Mouse (Mus musculus): ENCODE measurements around the gene Matn4.
A peak's percentile ranks its signal among the peaks of the same experiment; 100 is the strongest.

Gene Matn4

DNA sequence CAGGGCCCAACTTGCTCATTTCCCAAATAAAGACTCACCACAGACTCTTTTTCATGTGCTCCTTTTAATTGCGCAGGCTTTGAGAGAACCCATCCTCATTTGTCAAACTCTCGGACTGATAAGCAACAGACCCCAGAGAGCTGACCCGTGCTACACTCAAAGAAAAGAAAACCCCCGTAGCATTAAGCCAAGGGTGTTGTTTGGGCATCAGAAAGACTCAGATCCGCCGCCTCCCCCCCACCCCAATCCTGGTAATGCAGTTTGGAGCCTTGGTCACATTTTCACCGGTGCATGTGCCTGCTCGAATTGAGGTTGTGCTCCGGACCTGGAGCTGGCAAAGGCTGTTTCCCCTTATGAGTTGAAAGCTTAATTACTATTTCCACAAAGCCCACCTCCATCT lies at the start of gene Matn4:
Gene Matn4, minus strand, starts transcription at position 101 of the 400 bp plus-strand sequence.
- no peak for DNase-seq (ENCODE audit: low spot score)

- no peak for DNase-seq (ENCODE audit: low spot score)
Observed at GRCm38 (mm10) chr2:164453887-164454500, 49.0 kb upstream of the Matn4 start.

DNA sequence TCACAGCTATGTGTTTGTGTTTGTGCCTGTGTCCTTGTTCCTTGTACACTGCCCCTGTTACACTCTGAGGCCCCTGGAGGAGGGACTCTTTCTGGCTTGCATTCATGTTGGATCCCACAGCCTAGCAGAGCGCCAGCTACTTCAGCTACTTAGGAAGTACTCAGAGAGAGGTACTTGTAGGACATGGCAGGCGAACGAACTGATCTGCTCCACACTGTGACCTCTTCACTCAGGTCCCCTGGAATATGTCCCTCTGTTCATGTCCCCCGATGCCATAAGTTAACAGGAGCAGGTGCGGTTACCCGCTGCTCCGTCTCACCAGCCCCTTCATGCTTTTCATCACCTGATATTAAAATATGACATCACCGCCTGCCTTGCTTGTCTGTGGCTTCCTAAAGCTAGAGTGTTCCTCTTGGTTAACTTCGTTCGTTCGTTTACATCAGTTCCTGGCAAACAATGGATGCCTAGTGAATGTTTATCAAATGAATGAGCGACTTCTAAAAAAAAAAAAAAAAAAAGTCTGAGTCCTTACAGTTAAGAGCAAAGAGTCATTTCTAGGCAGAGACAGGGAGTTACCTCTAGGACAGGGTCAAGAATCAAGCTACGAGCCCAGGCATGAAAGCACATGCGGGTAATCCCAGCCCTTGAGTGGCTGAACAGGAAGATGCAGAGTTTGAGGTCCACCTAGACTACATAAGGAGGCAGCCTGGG lies 48.2 kb upstream of the Matn4 start:
- no peak for DNase-seq (ENCODE audit: low spot score)

- DNase-seq (ENCODE audit: low spot score) = no peak
Observed at GRCm38 (mm10) chr2:164452000-164452676, 47.2 kb upstream of the Matn4 start.

DNA sequence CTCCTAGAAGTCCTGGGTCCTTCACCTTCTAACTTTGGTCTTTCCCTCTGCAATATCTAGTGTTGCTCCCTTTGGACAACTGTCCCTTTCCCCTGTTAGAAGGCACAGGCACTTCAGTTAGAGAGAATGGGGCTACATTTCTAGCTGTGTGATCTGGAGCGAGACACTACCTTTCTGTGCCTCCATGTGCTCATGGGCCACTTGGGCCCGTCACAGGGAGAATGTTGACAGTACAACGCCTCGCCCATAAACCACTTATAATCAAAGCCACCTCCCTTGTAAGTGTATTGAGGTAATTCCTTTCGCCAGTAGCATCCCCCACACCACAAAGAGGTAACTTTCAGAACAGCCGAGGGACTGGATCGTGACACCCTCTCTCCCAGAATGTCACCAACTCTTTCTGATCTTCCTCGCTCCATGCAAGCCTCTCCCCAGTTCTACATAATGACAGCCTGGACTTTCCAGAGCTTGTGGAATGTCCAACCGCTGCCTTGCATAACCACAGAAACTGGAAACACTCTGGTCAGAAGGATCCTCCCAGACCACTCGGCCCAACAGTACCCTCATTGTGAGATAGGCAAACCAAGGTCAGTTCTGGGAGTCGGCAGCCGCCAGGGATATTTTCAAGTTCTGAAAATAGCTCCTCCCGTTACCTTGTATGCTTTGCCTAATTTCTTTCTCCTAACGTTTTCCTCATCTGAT lies 44.5 kb upstream of the Matn4 start:
- no peak for DNase-seq (ENCODE audit: low spot score)

GRCm38 (mm10) chr2:164448921-164449320 lies 44.0 kb upstream of the Matn4 start:
- DNase-seq (ENCODE audit: low spot score) = no peak

DNA sequence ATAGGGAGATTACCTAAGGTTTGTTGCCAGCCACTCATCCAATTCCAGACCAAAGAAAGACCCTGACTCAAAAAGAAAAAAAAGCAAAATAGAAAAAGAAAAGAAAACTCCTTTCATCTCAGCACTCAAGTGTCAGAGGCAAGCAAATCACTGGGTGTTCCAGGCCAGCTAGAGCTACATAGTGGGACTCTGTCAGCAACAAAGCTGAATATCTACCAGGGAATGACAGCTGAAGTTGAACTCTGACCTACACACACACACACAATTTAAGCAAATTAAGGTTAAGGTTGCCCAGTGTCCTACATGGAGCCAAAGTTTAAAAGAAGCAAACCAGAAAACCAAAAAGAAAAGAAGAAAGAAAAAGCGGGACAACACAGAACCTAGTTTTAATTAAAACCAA lies 43.2 kb upstream of the Matn4 start:
- no peak for DNase-seq (ENCODE audit: low spot score)

DNA sequence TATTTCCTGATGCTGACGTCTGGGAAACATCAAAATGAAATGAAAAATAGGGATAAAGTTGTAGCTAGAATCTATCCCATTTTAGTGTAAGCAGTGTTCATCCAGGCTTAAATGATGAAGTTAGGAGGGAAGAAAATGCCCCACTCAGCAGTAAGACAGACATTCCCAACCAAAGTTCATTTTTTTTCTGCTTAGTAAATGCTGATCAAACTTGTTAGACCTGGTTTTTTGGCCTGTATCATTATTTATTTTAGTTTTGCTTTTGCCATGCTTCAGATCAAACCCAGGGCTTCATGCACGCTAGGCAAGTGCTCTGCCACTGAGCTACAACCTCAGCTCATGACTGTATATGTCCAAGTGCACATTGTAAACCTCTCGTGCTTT lies 41.1 kb upstream of the Matn4 start:
- no peak for DNase-seq (ENCODE audit: low spot score)

DNA sequence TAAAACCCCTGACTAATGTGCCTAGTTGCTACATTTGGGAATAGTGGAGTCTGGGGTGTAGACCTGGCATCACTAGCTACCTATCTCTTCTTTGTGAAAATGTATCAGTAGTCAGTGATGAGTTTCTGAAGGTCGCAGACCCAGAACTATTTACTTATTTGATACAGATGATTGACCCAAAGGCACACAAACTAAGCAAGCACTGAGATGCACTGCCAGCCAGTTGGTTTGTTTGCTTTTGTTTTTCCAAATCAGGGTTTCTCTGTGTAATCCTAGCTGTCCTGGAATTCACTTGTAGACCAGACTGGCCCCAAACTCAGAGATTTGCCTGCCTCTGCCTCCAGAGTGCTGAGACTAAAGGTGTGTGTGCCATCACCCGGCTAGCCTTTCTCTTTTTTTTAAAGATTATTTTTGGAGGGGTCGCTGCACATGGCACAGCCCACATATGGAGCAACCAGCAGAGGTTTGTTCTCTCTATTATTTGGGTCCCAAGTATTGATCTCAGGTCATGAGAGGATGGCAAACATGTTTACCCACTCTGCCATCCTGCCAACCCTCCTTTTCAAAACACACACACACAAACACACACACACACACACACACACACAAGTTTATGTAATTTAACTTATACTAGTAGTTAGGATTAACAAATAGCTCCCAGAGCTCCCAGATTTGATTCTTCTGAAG lies 40.6 kb upstream of the Matn4 start:
- no peak for DNase-seq (ENCODE audit: low spot score)

DNA sequence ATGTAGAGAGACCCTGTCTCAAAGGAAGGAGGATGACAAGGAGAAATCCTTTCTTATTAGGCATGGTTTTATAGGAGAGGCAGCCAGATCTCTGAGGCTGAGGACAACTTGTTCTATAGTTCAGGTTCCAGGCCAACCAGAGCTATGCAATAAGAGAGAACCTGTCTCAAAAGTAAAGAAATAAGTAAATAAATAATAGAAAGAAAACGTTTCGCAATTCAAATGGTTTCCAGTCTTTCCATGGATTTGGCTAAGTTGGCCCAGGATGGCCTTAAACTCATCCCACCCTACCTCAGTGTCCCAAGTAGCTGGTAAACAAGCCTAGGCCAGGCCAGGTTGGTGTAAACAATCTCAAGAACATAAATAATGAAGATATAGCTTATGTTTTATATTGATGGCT lies 39.7 kb upstream of the Matn4 start:
- no peak for DNase-seq (ENCODE audit: low spot score)

DNA sequence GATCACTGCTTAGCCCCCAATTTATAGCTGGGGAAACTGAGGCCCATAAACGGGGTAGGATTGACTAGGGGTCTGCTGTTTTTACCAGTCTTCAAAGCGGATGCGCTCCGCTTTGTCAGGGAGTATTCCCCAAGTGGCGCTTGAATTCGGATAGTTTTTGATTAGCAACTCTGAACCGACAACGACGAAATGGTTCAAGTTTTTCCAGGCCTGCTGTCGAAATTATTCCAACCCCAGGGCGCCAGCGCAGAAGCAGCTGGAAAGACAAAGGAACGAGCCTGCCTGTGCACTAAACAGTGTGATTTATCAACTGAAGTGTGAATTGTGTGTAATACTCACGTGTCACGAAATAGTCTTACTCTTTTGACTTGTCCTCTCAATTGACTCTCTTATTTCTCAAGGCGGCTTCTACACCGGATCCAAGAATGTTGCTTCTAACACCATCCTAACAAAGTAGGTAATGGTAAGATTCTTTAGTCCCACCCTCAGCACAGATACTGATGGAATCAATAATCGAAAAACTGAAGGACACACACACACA lies 38.6 kb upstream of the Matn4 start, which contains the start of gene Sdc4:
Gene Sdc4, minus strand, starts transcription at position 428 of the 541 bp plus-strand sequence.
- DNase-seq (ENCODE audit: low spot score) = peak; percentile 49

GRCm38 (mm10) chr2:164443051-164443437 lies 38.1 kb upstream of the Matn4 start:
- peak; percentile 90 for DNase-seq (ENCODE audit: low spot score)

- DNase-seq (ENCODE audit: low spot score) = no peak
Observed at GRCm38 (mm10) chr2:164442315-164443050, 37.5 kb upstream of the Matn4 start.

GRCm38 (mm10) chr2:164441731-164442130 lies 36.8 kb upstream of the Matn4 start:
- no peak for DNase-seq (ENCODE audit: low spot score)

- DNase-seq (ENCODE audit: low spot score) = no peak
Observed at GRCm38 (mm10) chr2:164441155-164441554, 36.2 kb upstream of the Matn4 start.

DNA sequence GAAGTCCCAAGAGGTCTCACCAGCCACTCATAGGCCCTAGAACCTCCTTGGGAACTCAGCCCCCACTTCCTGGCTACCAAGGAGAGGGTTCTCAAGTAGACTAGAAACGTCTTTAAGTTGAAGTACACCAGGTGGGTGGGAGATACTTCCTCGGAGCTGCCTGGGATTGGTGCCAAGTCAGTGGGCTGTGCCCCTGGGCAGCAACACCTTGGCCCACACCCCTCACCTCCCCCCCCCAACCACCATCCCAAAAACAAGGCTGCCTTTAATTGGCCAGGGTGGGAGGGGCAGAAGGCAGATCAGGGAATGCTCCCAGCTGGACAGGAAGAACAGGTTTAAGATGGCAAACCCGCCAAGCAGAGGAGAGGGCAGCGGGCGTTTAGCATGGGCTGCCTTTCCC lies 35.4 kb upstream of the Matn4 start:
- DNase-seq (ENCODE audit: low spot score) = no peak

- DNase-seq (ENCODE audit: low spot score) = no peak
Observed at GRCm38 (mm10) chr2:164439001-164439421, 34.1 kb upstream of the Matn4 start.

GRCm38 (mm10) chr2:164438257-164438656 lies 33.3 kb upstream of the Matn4 start:
- peak; percentile 75 for DNase-seq (ENCODE audit: low spot score)

DNA sequence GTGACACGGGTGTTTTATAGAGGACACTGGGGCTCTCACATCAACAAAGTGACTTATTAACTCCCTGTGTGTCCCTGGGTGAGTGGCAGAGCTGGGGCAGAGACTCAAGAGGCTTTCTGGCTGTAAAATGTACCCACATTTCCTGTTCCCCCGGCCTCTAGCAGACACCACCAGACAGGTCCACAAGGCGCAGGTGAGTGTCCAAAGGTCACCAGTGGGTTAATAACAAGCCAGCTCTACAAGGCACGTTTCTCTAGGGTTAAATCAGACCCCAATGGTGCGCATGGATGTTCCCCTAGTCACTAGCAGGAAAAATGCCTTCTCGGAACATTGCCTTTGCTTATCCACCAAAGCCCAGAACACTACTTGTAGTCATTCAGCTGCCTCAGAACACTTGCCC lies 32.8 kb upstream of the Matn4 start:
- DNase-seq (ENCODE audit: low spot score) = peak; percentile 76

- no peak for DNase-seq (ENCODE audit: low spot score)
Observed at GRCm38 (mm10) chr2:164436961-164437360, 32.0 kb upstream of the Matn4 start.

Measured in yolk sac, embryonic 10.5 days (tissue).